Mouse (Mus musculus): Measurements from ENCODE around the gene Zfp663.

DNA sequence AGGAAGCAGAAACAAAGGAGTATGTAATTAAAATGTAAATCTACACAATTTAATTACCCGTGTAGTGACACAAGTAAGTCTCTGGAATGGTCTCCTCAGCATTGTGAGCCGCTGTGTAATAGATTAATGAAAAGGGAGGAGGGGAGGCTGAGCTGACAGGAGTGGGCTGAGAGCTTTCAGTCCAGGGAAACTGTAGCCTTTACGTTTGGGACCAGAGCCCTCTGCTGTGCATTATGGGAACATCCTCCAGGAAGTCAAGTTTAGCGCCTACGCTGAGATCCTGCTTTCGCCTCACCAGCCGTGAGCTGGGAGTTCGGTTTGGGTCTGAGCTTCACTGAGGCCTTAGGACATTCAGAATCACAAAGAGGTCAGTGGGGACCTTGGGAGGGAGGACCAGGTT is 19.1 kb downstream of the Zfp663 start:
- TF ChIP-seq CTCF (IDR thresholded peaks at IDR 0.05; ENCODE audit: low read depth) (peak; percentile 73), EP300 (optimal IDR thresholded peaks at IDR 0.05) (no peak)
